Mouse (Mus musculus) ES-E14 (cell line): ENCODE data around the gene Ppp2r5c. TPM values are rescaled to one million over a fixed set of nuclear protein-coding genes. Genes with fewer than 3 reads are reported as not detected.

Source experiments
- DNase-seq: peaks from one replicate; pipeline ENCODE4 v3.0.0-alpha.2; 2013; ENCODE audit warnings: low read depth, low spot score
- H3K27ac ChIP-seq: 2 replicates; pipeline ENCODE4 v1.5.1; 2012; ENCODE audit warnings: low read depth, mild to moderate bottlenecking, low read length, moderate library complexity, mixed read lengths; ENCODE audit not compliant: poor library complexity, insufficient read depth, severe bottlenecking
- H3K36me3 ChIP-seq: 2 replicates; pipeline ENCODE4 v1.6.1; 2012; ENCODE audit warnings: mild to moderate bottlenecking, low read length, moderate library complexity, mixed read lengths; ENCODE audit not compliant: control insufficient read depth, poor library complexity, insufficient read depth, severe bottlenecking
- H3K4me1 ChIP-seq, 2 experiments: fragments of 150-350 bp in 1 of 2; sonication (generic) in 1 of 2; 2 replicates each; pipeline ENCODE4 v1.6.1; 2012; ENCODE audit warnings: low read length in 2 of 2, mild to moderate bottlenecking in 1 of 2, mixed read lengths in 1 of 2; ENCODE audit not compliant: control insufficient read depth in 2 of 2, insufficient read depth in 2 of 2, poor library complexity in 1 of 2
- H3K4me3 ChIP-seq, 2 experiments: fragments of 150-350 bp in 1 of 2; sonication (generic) in 1 of 2; 2 replicates each; pipeline ENCODE4 v1.5.1; 2012; ENCODE audit warnings: low read length in 2 of 2, low read depth in 1 of 2, mild to moderate bottlenecking in 1 of 2, mixed read lengths in 1 of 2; ENCODE audit not compliant: insufficient read depth in 1 of 2, poor library complexity in 1 of 2, severe bottlenecking in 1 of 2
- H3K9ac ChIP-seq: 2 replicates; pipeline ENCODE4 v1.6.1; 2012; ENCODE audit warnings: low read depth, mild to moderate bottlenecking, low read length, mixed read lengths; ENCODE audit not compliant: poor library complexity, insufficient read depth, severe bottlenecking
- H3K9me3 ChIP-seq: fragments of 150-350 bp; sonication (generic); 2 replicates; pipeline ENCODE4 v1.6.1; 2012; ENCODE audit warnings: low read depth, mild to moderate bottlenecking, low read length; ENCODE audit not compliant: control insufficient read depth, insufficient read depth
- CHD2 ChIP-seq: IDR thresholded peaks from 2 replicates; pipeline ENCODE4 v1.6.1; 2014; ENCODE audit warnings: mild to moderate bottlenecking, low read depth, low read length, inconsistent platforms
- HCFC1 ChIP-seq: IDR thresholded peaks from 2 replicates; pipeline ENCODE4 v1.6.1; 2012; ENCODE audit warnings: low read length, inconsistent platforms, borderline replicate concordance; ENCODE audit not compliant: insufficient read depth
- MAFK ChIP-seq: IDR thresholded peaks from 2 replicates; pipeline ENCODE4 v1.6.1; 2014; ENCODE audit warnings: mild to moderate bottlenecking, low read depth, low read length, inconsistent platforms; ENCODE audit not compliant: insufficient read depth
- ZC3H11A ChIP-seq: IDR thresholded peaks from 2 replicates; pipeline ENCODE4 v1.6.1; 2012; ENCODE audit warnings: low read depth, mild to moderate bottlenecking, inconsistent platforms, low read length, borderline replicate concordance
- ZNF384 ChIP-seq: IDR thresholded peaks from 2 replicates; pipeline ENCODE4 v1.6.1; 2012; ENCODE audit warnings: low read depth, low read length, inconsistent platforms
- in situ Hi-C, 2 experiments: fragments of 600-800 bp; cut with MboI; formaldehyde crosslinking; loops; one replicate each; pipeline ENCODE4 v1.15.1; 2025; ENCODE audit warnings: low sequenced_read_pairs in 2 of 2, inconsistent platforms in 1 of 2; ENCODE audit not compliant: unreplicated experiment in 2 of 2
- total RNA-seq: library from RNA; depleted of rRNA; stranded (reverse); fragments of 300-350 nt; gene quantifications from 2 replicates; pipeline ENCODE4 v1.2.3, GENCODE M21; 2012

Ppp2r5c gene
- total RNA-seq, 1 experiment: 62.1 TPM

DNA sequence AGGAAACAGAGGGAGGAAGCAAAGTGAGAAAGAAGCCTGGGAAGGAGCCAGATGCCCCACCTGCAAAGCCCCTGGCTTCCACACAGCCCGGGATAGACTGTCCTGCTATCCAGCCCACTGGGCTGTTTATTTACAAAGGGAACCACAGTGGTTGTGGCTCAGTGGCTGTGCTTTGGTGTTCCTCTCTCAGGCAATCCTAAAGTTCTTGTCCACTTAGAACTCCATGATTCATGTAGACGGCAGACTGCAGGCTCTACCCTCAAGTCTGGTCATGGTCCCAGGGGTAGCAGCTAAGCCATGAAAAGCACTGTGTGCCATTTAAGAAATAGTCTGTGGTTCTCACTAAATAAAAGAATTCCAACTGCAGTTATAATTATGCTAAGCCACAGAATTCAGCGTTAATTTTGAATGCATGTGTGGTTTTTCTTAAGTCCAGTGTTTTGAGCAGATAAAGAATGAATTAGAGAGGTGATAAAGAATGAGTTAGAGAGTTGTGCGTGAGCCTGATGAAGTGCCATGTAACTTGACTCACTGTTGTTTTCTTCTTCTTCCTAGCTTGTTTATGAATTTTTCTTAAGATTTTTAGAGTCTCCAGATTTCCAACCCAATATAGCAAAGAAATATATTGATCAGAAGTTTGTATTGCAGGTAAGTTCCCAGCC, 98.3 kb downstream of the Ppp2r5c start:
- H3K9me3 ChIP-seq: no peaks in the 10 kb centered on the region
- DNase-seq: no peak
- peaks cover 34% of the 10 kb centered on the region; the same call in 1 of the 2 replicates for H3K36me3 ChIP-seq
- H3K4me1 ChIP-seq: peaks cover 11 to 12% of the 10 kb centered on the region in 2 experiments
- no peak overlapping the region for H3K9ac ChIP-seq
- TF ChIP-seq CHD2: no peak
- no peak for TF ChIP-seq ZC3H11A
- no peak for TF ChIP-seq HCFC1
- no peak for TF ChIP-seq MAFK
- no peak for TF ChIP-seq ZNF384
- in situ Hi-C loops: no loop called here
- no peak overlapping the region for H3K27ac ChIP-seq
- H3K4me3 ChIP-seq: no peak overlapping the region

DNA sequence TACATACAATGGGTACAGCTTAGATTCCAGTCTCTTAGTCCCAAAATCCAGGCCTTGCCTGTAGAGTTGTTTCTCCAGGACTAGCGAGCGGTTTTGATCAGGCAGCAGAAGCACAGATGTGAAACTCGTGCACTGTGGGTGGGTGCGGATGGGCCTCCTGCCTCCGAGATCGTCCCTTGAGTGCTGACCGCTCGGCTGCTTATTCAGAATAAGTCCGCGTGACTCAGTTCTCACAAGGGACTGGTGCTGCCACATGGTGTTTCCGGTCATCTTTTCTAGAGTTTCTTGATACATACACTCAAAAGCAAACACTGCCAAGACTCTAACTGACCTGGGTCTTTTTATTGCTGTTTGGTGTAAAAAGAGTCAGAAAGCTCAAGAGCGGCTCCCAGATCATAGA, 100.7 kb downstream of the Ppp2r5c start:
- in situ Hi-C loops: no loop called here
- peaks cover 44% of the 10 kb centered on the region; the same call in 1 of the 2 replicates for H3K36me3 ChIP-seq
- DNase-seq: no peak
- no peak overlapping the region for H3K4me3 ChIP-seq
- H3K27ac ChIP-seq: no peak overlapping the region
- no peak overlapping the region for H3K9ac ChIP-seq
- TF ChIP-seq HCFC1: no peak
- no peak for TF ChIP-seq ZNF384
- TF ChIP-seq ZC3H11A: no peak
- no peak for TF ChIP-seq MAFK
- no peak for TF ChIP-seq CHD2
- H3K9me3 ChIP-seq: no peaks in the 10 kb centered on the region
- H3K4me1 ChIP-seq: peaks cover 5 to 6% of the 10 kb centered on the region in 2 experiments; a peak in 2 of 4 replicates

GRCm38 (mm10) chr12:110549437-110550112, 102.7 kb downstream of the Ppp2r5c start:
- in situ Hi-C loops: no loop called here
- H3K4me3 ChIP-seq: no peak overlapping the region
- peaks cover 56% of the 10 kb centered on the region for H3K36me3 ChIP-seq
- DNase-seq: no peak
- H3K9ac ChIP-seq: no peak overlapping the region
- no peak overlapping the region for H3K27ac ChIP-seq
- no peak for TF ChIP-seq ZC3H11A
- TF ChIP-seq HCFC1: no peak
- no peak for TF ChIP-seq ZNF384
- no peak for TF ChIP-seq CHD2
- TF ChIP-seq MAFK: no peak
- no peaks in the 10 kb centered on the region for H3K9me3 ChIP-seq
- H3K4me1 ChIP-seq: peaks cover 5 to 6% of the 10 kb centered on the region in 2 experiments; a peak in 2 of 4 replicates

DNA sequence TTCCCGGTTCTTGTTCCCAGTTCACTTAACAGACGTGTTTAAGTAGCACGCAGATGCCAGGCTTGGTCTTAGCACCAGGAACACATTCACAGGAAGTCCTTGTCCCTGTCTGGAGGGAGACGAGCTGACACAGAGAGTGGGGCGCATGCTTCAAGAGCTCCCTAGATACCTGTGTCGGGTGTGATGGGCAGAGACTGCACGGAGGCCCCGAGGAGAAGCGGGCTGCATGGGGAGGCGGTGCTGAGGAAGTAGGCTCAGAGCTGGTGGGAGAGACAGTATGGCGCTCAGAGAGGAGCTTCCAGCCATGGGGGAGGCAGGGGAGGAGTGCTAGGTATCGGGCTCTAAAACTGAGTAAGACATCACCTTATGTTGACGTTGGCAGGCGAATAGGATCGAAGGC, 103.4 kb downstream of the Ppp2r5c start:
- in situ Hi-C loops: no loop called here
- H3K9me3 ChIP-seq: no peaks in the 10 kb centered on the region
- no peak overlapping the region for H3K27ac ChIP-seq
- H3K9ac ChIP-seq: no peak overlapping the region
- H3K4me3 ChIP-seq: no peak overlapping the region
- no peak for DNase-seq
- TF ChIP-seq CHD2: no peak
- no peak for TF ChIP-seq ZC3H11A
- TF ChIP-seq HCFC1: no peak
- no peak for TF ChIP-seq MAFK
- no peak for TF ChIP-seq ZNF384
- peaks cover 62% of the 10 kb centered on the region for H3K36me3 ChIP-seq
- peaks cover 5 to 10% of the 10 kb centered on the region in 2 experiments; a peak in 2 of 4 replicates for H3K4me1 ChIP-seq
